Mouse (Mus musculus) left cerebral cortex, postnatal 25 days (tissue): ENCODE measurements around the gene Mtx2. TPM values are rescaled to one million over a fixed set of nuclear protein-coding genes. Genes with fewer than 3 reads are reported as not detected.

Source experiments
- DNase-seq, 2 experiments: peaks; one replicate each; pipeline ENCODE4 v3.0.0; 2022; ENCODE audit warnings: low spot score in 2 of 2, mixed read lengths in 1 of 2
- intact Hi-C: fragments of 180-260 bp; cut with DNase I; formaldehyde crosslinking; loops from one replicate; pipeline ENCODE4 v1.15.1; 2025
- total RNA-seq, 2 experiments: library from RNA; stranded (reverse); gene quantifications; 2 replicates each; pipeline ENCODE4 v1.2.3; 2021

Mtx2 gene
- total RNA-seq, 2 experiments from 2014 or later: 43.5 to 49.0 TPM

DNA sequence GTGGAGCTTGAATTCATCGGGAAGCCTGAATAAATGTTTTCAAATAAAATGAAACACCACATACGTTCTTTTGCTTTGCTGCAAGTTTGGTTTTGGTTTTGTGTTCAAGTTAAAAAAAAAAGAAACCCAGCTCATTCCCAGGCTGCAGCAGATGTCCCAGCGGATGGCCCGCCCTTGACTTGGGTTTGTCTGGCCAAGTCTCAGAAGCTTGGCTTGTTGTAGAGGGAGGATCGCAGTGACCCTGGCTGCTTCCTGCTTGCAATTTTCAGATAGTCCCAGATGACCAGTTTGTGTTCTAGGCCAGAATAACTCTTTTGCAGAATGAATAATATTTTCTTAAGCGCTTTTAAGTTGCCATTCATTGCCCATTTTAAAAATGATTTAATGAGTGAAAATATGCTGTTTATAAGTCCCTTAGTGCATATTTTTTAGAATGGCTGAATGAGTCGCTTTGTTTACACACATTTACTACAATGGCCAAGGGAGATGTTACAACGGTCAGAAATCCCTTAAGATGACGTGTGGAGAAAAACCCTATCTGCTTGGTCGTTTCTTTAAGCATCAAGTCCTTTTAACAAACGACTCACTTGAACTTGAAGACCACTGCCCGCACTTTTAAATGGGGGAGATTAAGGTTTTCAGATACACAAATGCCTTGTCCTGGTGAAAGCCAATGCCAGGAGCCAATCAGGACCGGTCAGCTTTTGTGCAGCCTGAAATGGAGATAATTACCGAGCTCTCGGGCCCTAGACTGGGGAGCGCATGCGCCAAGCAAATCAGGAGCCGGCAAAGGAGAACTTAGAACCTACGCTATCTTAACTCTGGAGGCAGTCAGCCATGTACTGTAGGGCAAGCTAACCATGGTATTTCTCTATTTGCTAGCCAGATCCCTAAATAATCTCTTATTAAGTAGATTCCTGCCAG is 82.0 kb downstream of the Mtx2 start:
- intact Hi-C loops: no loop called here
- DNase-seq: no peak

DNA sequence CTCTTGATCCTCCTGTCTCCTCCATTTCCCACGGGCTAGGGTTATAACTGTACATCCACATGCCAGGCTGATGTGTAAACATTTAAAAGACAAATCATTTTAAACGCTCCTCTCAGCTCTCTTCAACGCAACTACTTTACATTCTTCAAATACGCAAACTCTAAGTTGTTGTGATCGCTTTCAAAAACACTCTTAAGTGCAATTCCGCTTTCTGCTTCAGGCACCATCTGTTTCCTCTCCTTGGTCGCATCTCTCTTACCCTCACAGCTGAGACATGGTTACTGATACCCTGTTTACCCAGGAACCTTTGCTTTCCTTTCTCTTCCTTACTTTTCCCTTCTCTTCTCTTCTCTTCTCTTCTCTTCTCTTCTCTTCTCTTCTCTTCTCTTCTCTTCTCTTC is 86.4 kb downstream of the Mtx2 start:
- intact Hi-C loops: no loop called here
- DNase-seq: no peak

DNA sequence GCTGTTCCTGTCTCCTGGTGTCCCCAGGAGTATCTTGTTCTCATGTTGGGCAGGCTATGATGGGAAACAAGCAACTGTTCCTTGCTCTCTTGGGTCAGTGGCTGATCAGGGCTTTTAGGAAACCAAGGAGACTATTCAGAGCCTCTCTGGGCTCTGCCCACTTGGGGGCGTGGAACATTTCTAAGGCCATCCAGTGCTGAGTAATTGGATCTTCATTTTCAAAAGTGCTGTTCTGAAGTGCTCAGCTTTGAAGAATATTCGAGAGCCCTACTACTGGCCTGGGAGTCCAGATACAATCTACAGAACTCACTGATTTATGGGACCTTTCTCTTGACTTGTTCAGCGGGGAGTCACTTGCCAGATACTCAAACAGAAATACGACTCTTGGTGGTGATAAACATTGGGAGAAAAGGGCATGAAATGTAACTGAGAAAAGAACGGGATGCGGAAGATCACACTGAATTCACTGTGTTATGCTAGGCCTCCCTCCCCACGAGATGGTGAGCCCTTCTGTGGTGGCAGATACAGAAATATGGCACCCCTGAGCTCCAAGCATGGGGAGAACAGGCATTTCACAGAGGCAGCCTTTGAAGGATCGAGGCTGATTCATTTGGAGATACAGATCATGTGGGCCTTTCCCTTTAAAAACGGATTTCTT is 92.4 kb downstream of the Mtx2 start:
- DNase-seq: no peak
- intact Hi-C loops: no loop called here

DNA sequence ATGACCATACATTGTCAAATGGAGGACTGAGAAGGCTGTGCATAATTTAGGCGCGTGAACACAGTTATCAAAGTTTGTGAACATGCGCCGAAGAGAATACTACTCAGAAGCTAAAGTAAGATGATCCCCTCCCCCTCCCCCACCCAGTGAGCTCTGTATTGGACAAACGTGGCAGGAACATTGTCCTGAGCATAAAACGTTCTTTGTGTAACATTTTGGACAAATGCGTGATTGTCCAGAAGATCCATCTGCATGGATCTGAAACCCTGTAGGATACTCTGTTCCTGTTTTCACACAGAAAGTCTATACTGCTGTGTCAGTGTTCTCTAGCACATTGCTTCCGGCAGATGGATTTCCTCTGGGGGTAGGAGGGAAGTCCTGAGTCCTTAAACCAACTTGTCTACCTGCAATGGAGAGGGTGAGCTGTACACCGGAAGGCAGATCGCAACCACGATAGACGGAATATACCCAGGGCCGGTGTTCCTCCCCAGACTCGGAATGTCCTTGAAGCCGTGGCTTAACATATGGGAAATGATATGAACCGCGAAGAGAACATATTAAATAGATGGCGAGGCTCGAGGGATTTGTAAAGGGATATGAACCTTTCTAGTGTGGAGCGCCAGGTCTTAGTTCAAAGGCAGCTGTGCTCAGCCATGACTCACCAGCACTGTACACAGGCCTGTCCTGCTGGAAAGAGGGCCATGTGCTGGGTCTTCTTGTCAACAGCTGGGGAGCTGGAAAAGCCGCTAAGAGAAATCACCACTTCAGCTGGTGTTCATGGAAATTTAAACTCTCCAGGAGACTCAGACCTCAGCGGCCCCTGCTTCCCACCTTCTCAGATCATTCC is 100.6 kb downstream of the Mtx2 start:
- intact Hi-C loops: no loop called here
- no peak for DNase-seq

Other genes with a start within 250 kb of the Mtx2 start
- gene Lnpk, start 246.4 kb upstream of the Mtx2 start, total RNA-seq: 10 to 100 TPM; 69.7 to 77.6 TPM
- gene Evx2, start 166.2 kb upstream of the Mtx2 start, total RNA-seq: not detected
- gene Hoxd13, start 157.5 kb upstream of the Mtx2 start, total RNA-seq: not detected
- gene Hoxd12, start 150.8 kb upstream of the Mtx2 start, total RNA-seq: not detected
- not detected for gene Hoxd11, start 146.2 kb upstream of the Mtx2 start, total RNA-seq
- not detected for gene Hoxd10, start 133.9 kb upstream of the Mtx2 start, total RNA-seq
- gene Hoxd9, start 128.1 kb upstream of the Mtx2 start, total RNA-seq: not detected
- gene Hoxd8, start 121.2 kb upstream of the Mtx2 start, total RNA-seq: under 1 TPM in 1 of 2 experiments, not detected in 1; 0.14 TPM
- not detected for gene Hoxd3, start 113.9 kb upstream of the Mtx2 start, total RNA-seq
- gene Hoxd4, start 113.9 kb upstream of the Mtx2 start, total RNA-seq: not detected
- not detected for gene Gm28230, start 99.1 kb upstream of the Mtx2 start, total RNA-seq
- gene Hoxd1, start 62.8 kb upstream of the Mtx2 start, total RNA-seq: under 1 TPM in 1 of 2 experiments, not detected in 1; 0.37 TPM